Mouse (Mus musculus): Measurements from ENCODE around the gene Zdhhc4. TPM values are rescaled to one million over a fixed set of nuclear protein-coding genes. Genes with fewer than 3 reads are reported as not detected.

Zdhhc4 gene
- polyA plus RNA-seq, 1 experiment from 2014 or later = 73.5 TPM

DNA sequence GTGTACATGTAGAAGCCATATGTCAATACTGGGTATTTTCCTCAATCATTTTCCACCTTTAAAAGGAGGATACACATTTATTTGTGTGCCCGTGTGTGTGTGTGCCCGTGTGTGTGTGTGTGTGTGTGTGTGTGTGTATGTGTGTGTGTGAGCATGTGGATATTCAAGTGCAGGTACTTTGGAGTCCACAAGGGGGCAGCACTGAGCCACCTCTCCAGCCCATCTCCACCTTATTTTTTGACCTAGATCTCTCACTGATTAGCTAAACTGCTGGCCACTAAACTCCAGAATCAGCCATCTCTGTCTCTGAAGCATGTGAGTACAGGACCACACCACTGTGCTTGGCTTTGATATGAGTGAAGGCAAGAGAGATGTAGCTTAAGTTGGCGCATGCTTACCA is 34.2 kb downstream of the Zdhhc4 start:
- WGBS = 94% methylated on average over 3 of the region's 3 CpGs
- H3K4me1 ChIP-seq = peaks cover 14% of the 10 kb centered on the region
- H3K27me3 ChIP-seq (replicated peaks) = peaks cover 38% of the 10 kb centered on the region
- no peak overlapping the region for H3K27ac ChIP-seq
- no peak overlapping the region for H3K4me2 ChIP-seq
- H3K9me3 ChIP-seq = no peaks in the 10 kb centered on the region
- H3K9ac ChIP-seq = no peak overlapping the region
- H3K36me3 ChIP-seq (replicated peaks) = peaks cover 4% of the 10 kb centered on the region
- H3K4me3 ChIP-seq = no peak overlapping the region
- no peak for ATAC-seq (replicated peaks)

DNA sequence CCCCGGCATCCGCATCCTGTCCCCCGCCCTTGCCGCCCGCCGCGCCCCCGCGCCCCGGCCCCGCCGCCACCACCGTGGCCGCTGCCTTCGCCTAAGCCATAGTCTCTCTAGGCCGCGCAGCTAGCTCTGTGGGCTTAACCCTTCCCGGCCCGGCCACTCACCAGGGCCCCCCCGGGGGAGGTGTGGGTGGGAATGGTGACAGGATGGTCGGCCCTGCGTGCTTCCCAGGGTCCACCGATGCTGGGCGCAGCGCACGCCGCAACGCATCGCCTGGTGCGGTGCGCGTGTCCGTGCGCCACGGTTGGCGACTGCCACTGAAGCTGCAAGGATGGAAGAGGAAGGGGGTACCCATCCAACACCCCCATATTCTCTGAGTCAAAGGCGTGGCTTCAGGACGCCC is 35.7 kb downstream of the Zdhhc4 start, which contains the start of gene Zfp853:
Gene Zfp853 (minus strand): TSS at position 220 of the 400 bp plus-strand sequence.
- no peaks in the 10 kb centered on the region for H3K9me3 ChIP-seq
- 2% methylated on average over 24 of the region's 38 CpGs for WGBS
- H3K4me1 ChIP-seq = peaks cover 14% of the 10 kb centered on the region
- ATAC-seq (replicated peaks) = peak; percentile 55; the same call in 1 of the 2 replicates
- peak within 1 kb of the TSS; percentile 41 for H3K9ac ChIP-seq
- peaks cover 53% of the 10 kb centered on the region for H3K27me3 ChIP-seq (replicated peaks)
- peak within 1 kb of the TSS; percentile 41 for H3K4me3 ChIP-seq
- H3K27ac ChIP-seq = no peak within 1 kb of the TSS
- H3K4me2 ChIP-seq = peak within 1 kb of the TSS; percentile 64
- H3K36me3 ChIP-seq (replicated peaks) = no peaks in the 10 kb centered on the region

DNA sequence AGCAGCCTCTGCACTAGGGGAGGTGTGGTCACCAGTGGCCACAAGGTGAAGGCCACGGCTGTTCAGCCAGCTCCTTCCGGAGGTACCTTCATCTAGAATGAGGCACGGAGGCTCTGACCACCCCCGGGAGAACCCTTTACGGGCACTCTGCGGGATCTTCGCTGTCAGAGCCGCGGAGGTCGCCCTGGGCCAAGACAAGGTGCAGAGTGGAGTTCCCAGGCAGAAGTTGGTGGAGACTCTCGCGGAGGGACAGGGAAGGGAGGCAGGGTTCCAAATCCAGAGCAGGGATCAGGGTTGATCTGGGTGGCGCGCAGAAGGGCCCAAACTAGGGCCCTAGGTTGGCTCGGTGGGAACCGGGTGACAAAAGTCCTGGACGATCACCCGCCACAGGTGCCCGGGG is 36.2 kb downstream of the Zdhhc4 start:
- peak overlapping the region; percentile 64 for H3K4me2 ChIP-seq
- no peaks in the 10 kb centered on the region for H3K9me3 ChIP-seq
- H3K36me3 ChIP-seq (replicated peaks) = no peaks in the 10 kb centered on the region
- peak overlapping the region; percentile 41 for H3K4me3 ChIP-seq
- WGBS = 4% methylated on average over 19 of the region's 19 CpGs
- peaks cover 20% of the 10 kb centered on the region for H3K4me1 ChIP-seq
- no peak overlapping the region for H3K27ac ChIP-seq
- peak overlapping the region; percentile 41 for H3K9ac ChIP-seq
- peaks cover 58% of the 10 kb centered on the region for H3K27me3 ChIP-seq (replicated peaks)
- no peak for ATAC-seq (replicated peaks)

DNA sequence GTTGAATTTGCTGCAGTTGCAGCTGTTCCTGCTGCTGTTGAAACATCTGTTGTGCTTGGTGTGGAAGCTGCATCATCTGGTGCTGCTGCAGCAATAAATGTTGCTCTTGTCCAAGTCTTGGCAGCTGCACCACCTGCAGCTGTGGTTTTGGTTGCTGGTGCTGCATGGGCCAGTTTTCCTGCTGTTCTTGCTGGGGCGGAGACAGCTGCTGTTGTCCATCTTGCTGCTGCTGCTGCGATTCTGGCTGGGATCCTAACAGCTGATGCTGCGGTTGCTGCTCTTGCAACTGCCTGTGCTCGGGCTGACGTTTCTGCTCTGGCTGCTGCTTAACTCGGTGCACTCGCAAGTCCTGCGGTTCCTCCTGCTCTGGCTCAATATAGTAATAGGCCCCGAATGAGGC is 39.8 kb downstream of the Zdhhc4 start:
- 71% methylated on average over 9 of the region's 9 CpGs for WGBS
- H3K4me3 ChIP-seq = no peak overlapping the region
- no peak overlapping the region for H3K27ac ChIP-seq
- H3K9ac ChIP-seq = no peak overlapping the region
- peaks cover 70% of the 10 kb centered on the region for H3K27me3 ChIP-seq (replicated peaks)
- H3K4me2 ChIP-seq = no peak overlapping the region
- H3K4me1 ChIP-seq = peaks cover 23% of the 10 kb centered on the region
- no peaks in the 10 kb centered on the region for H3K36me3 ChIP-seq (replicated peaks)
- H3K9me3 ChIP-seq = no peaks in the 10 kb centered on the region
- no peak for ATAC-seq (replicated peaks)

DNA sequence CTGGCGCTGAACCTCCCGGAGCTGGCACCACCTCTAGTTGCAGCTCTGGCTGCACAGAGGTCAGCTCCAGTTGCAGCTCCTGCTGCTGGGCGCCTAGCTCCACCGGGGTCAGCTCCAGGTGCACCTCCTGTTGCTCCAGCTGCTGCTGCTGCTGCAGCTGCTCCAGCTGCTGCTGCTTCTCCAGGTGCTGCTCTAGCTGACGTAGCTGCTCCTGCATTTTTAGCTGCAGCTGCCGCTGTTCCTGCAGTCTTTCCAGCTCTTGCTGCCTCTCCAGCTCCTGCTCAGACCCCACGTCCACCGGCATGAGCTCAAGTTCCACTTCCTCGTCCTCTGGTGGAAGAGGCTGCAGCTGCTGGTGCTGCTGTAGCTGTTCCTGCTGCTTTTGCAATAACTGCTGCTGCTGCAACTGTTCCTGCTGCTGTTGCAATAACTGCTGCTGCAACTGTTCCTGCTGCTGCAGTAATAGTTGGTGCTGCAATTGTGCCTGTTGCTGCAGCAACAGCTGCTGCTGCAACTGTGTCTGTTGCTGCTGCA is 40.6 kb downstream of the Zdhhc4 start:
- Histone ChIP-seq H3K27ac (no peak overlapping the region), H3K27me3 (replicated peaks) (peaks cover 62% of the 10 kb centered on the region), H3K36me3 (replicated peaks) (no peaks in the 10 kb centered on the region), H3K9ac (no peak overlapping the region), H3K4me2 (peak overlapping the region; percentile 47), H3K4me1 (peaks cover 18% of the 10 kb centered on the region), H3K4me3 (peak overlapping the region; percentile 25; the same call in 1 of the 2 replicates), H3K9me3 (no peaks in the 10 kb centered on the region)
- WGBS = 13% methylated on average over 9 of the region's 9 CpGs
- no peak for ATAC-seq (replicated peaks)

DNA sequence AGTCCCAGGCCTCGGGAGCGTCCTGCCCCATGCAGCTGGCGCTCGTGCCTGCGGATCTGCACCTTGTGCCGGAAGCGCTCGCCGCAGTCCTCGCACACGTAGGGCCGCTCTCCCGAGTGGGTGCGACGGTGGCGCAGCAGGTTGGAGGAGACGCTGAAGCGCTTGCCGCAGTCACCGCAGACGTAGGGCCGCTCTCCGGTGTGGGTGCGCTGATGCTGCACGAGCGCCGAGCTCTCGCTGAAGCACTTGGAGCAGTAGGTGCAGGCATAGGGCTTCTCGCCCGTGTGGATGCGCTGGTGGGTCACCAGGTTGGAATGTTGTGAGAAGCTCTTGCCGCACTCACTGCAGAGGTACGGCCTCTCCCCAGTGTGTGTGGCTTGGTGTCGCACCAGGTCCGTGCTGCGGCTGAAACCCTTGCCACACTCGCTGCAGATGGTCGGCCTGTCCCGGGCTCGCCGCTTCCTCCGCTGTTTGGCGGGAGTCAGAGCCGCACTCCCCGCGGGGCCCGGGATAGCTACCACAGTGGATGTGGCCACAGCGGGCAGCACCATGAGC is 41.2 kb downstream of the Zdhhc4 start:
- H3K4me2 ChIP-seq = peak overlapping the region; percentile 47
- ATAC-seq (replicated peaks) = no peak
- H3K4me3 ChIP-seq = peak overlapping the region; percentile 25
- H3K4me1 ChIP-seq = peaks cover 13% of the 10 kb centered on the region
- H3K36me3 ChIP-seq (replicated peaks) = no peaks in the 10 kb centered on the region
- no peaks in the 10 kb centered on the region for H3K9me3 ChIP-seq
- no peak overlapping the region for H3K27ac ChIP-seq
- peaks cover 57% of the 10 kb centered on the region for H3K27me3 ChIP-seq (replicated peaks)
- WGBS = 4% methylated on average over 48 of the region's 48 CpGs
- H3K9ac ChIP-seq = no peak overlapping the region

DNA sequence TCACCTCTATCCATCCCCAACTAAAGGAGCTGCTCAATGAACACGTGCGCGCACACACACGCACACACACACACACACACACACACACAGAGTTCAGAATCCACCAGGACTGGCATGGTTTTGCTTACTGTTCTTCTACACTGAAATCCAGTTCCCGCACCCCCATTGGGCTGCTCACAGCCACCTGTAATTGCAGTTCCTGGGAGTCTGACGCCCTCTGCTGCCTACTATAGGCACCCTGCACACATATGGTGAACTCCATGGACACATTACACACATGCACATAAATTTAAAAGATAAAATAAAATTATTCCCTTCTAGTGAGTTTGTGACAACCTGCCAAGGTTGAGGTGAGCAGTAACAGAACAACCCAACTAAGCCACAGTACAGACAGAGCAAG is 44.3 kb downstream of the Zdhhc4 start:
- Histone ChIP-seq H3K4me1 (peaks cover 9% of the 10 kb centered on the region), H3K4me3 (no peak overlapping the region), H3K36me3 (replicated peaks) (no peaks in the 10 kb centered on the region), H3K27me3 (replicated peaks) (peaks cover 34% of the 10 kb centered on the region), H3K27ac (no peak overlapping the region), H3K9ac (no peak overlapping the region), H3K9me3 (no peaks in the 10 kb centered on the region), H3K4me2 (no peak overlapping the region)
- ATAC-seq (replicated peaks) = no peak
- 35% methylated on average over 6 of the region's 6 CpGs for WGBS

DNA sequence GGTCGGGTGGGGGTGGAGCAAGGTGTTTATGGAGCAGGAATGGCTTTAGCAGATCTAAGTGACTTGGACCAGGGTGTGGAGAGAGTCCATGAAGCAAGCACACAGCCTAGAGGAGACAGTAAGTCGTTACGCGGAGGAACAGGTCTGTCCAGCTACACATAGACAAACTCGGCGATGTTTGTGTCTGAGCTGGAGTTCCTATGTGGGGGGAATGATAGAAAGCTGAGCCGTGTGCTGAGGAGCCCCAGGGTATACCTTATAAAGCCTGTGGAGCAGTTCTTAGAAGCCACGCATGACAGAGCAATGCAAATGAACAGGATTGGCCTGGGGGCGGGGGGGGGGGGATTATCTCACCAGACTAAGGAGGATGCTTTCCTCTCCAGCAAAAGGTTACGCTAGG is 49.8 kb downstream of the Zdhhc4 start:
- Histone ChIP-seq H3K4me2 (no peak overlapping the region), H3K4me3 (no peak overlapping the region), H3K27ac (no peak overlapping the region), H3K4me1 (no peaks in the 10 kb centered on the region), H3K9me3 (no peaks in the 10 kb centered on the region), H3K9ac (no peak overlapping the region), H3K27me3 (replicated peaks) (no peaks in the 10 kb centered on the region), H3K36me3 (replicated peaks) (no peaks in the 10 kb centered on the region)
- 30% methylated on average over 10 of the region's 10 CpGs for WGBS
- ATAC-seq (replicated peaks) = no peak

DNA sequence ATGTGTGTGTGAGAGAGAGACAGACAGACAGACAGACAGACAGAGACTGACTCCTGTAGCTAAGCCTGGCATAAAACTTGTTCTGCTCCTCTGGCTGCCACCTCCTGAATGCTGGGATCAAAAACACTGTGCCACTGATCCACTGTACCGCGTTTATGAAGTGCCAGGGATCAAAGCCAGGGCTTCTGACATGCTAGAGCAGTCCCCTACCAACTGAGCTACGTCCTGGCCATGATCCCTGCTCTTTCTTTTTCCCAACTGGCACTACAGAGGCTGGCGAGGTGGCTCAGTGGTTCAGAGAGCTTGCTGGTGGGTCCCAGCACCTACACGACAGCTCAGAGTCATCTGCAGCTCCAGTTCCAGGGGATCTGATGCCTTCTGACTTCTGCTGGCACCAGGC is 53.3 kb downstream of the Zdhhc4 start:
- Histone ChIP-seq H3K4me2 (no peak overlapping the region), H3K36me3 (replicated peaks) (no peaks in the 10 kb centered on the region), H3K27me3 (replicated peaks) (no peaks in the 10 kb centered on the region), H3K9me3 (no peaks in the 10 kb centered on the region), H3K4me3 (no peak overlapping the region), H3K4me1 (peaks cover 9% of the 10 kb centered on the region), H3K27ac (no peak overlapping the region), H3K9ac (0 out of 2 replicates have a peak overlapping the region, but pooled peaks have one; percentile 8)
- 59% methylated on average over 5 of the region's 5 CpGs for WGBS
- no peak for ATAC-seq (replicated peaks)

DNA sequence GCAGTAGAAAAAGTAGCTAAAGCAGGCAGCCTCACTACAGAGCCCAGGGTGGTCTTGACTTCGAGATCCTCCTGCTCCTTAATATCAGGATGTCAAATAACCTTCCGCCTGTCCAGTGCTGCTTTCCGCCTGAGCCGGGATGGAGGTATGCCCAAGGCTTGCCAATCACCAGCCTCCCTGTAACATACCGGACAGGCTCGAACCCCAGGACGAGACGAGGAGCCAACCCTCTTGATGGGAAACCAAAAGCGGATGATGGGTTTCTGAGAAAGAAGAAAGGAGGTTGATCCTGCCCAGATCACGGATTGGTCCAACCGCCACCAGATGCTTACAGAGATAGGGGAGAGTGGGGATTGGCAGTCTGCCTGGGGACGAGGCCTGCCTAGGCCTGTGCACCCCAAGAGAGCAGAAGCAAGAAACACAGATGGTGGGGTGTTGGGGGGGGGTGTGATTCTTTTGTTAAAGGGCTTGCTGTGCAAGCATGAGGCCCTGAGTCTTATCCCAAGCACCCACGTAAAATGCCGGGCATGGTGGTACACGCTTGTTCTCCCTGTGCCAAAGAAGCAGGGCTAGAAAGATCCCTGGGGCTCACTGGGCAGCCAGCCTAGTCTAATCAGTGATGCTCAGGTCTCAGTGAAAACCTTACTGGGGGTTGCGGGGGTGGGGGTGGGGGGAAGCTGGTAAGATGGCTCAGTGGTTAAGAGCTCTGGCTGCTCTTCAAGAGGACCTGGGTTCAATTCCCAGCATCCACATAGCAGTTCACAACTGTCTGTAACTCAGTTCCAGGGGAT is 56.3 kb downstream of the Zdhhc4 start:
- no peak overlapping the region for H3K4me3 ChIP-seq
- no peak overlapping the region for H3K27ac ChIP-seq
- no peak for ATAC-seq (replicated peaks)
- no peak overlapping the region for H3K9ac ChIP-seq
- H3K9me3 ChIP-seq = no peaks in the 10 kb centered on the region
- H3K27me3 ChIP-seq (replicated peaks) = no peaks in the 10 kb centered on the region
- WGBS = 85% methylated on average over 16 of the region's 16 CpGs
- H3K4me2 ChIP-seq = no peak overlapping the region
- H3K36me3 ChIP-seq (replicated peaks) = no peaks in the 10 kb centered on the region
- H3K4me1 ChIP-seq = peaks cover 29% of the 10 kb centered on the region

DNA sequence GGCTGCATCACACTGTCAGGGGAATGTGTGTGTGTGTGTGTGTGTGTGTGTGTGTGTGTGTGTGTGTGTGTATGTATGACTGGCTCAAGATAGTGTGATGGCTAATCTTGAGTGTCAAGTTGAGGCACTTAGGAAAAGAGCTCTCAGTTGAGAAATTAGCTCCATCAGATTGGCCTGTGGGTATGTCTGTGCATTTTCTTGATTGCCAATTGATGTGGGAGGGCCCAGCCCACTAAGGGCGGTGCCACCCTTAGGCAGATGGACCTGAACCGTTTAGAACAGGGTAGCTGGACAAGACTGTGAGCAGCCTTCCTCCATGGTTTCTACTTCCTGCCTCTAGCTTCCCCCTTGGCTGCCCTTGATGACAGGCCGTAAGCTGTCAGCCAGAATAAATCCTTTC is 56.9 kb downstream of the Zdhhc4 start:
- no peak for ATAC-seq (replicated peaks)
- no peaks in the 10 kb centered on the region for H3K9me3 ChIP-seq
- no peak overlapping the region for H3K4me3 ChIP-seq
- H3K4me2 ChIP-seq = no peak overlapping the region
- H3K27ac ChIP-seq = no peak overlapping the region
- H3K27me3 ChIP-seq (replicated peaks) = no peaks in the 10 kb centered on the region
- no peak overlapping the region for H3K9ac ChIP-seq
- no peaks in the 10 kb centered on the region for H3K36me3 ChIP-seq (replicated peaks)
- WGBS = 81% methylated on average over 3 of the region's 3 CpGs
- H3K4me1 ChIP-seq = peaks cover 35% of the 10 kb centered on the region

DNA sequence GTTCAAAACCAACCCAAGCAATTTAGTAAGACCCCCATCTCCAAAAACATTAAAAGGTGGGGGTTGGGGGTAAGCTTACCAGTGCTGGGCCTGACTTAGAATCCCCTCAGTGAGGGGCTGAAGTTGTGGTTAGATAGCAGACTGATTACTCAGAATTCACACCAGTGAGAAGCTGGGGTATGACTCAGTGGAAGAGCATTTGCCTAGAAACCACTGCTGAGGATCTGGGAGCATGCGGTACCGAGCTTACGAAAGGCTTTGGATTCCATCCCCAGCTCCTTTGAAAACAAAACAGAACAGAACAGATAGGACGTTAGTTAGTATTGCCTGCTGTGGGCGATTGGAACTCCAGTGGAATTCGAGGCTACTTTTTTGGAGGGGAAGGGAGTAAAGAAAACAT is 57.4 kb downstream of the Zdhhc4 start:
- WGBS = 86% methylated on average over 6 of the region's 6 CpGs
- Histone ChIP-seq H3K27ac (no peak overlapping the region), H3K9ac (no peak overlapping the region), H3K4me2 (no peak overlapping the region), H3K4me3 (no peak overlapping the region), H3K4me1 (peaks cover 40% of the 10 kb centered on the region), H3K9me3 (no peaks in the 10 kb centered on the region), H3K27me3 (replicated peaks) (no peaks in the 10 kb centered on the region), H3K36me3 (replicated peaks) (no peaks in the 10 kb centered on the region)
- ATAC-seq (replicated peaks) = no peak

Measured in midbrain, embryonic 15.5 days (tissue).